Mouse (Mus musculus) T-cell, adult 2 months (primary cell): Measurements from ENCODE around the gene Coa5.

ENCODE experiments used
- DNase-seq: peaks from one replicate; pipeline ENCODE4 v3.0.0; 2022; ENCODE audit warnings: low spot score

Gene Coa5

GRCm38 (mm10) chr1:37430297-37430840 lies 466 bp upstream of the Coa5 start:
- no peak for DNase-seq

- DNase-seq: no peak
These were observed 992 bp downstream of the Coa5 start for GRCm38 (mm10) chr1:37428911-37429310.

GRCm38 (mm10) chr1:37427144-37427875 lies 2.6 kb downstream of the Coa5 start:
- DNase-seq: no peak

GRCm38 (mm10) chr1:37419420-37419819 lies 10.5 kb downstream of the Coa5 start:
- DNase-seq: peak; percentile 87

- no peak for DNase-seq
These were observed 14.5 kb downstream of the Coa5 start for GRCm38 (mm10) chr1:37415394-37415793.

GRCm38 (mm10) chr1:37409647-37410046 lies 20.3 kb downstream of the Coa5 start:
- DNase-seq: no peak

- no peak for DNase-seq
These were observed 21.2 kb downstream of the Coa5 start for GRCm38 (mm10) chr1:37408678-37409077.

- no peak for DNase-seq
These were observed 21.8 kb downstream of the Coa5 start for GRCm38 (mm10) chr1:37408059-37408458.

- no peak for DNase-seq
These were observed 22.7 kb downstream of the Coa5 start for GRCm38 (mm10) chr1:37407228-37407627.

- DNase-seq: no peak
These were observed 24.8 kb downstream of the Coa5 start for GRCm38 (mm10) chr1:37405137-37405536.

- DNase-seq: peak; percentile 53
These were observed 28.2 kb downstream of the Coa5 start for GRCm38 (mm10) chr1:37401687-37402086.

- no peak for DNase-seq
These were observed 30.2 kb downstream of the Coa5 start for GRCm38 (mm10) chr1:37399734-37400133.

- no peak for DNase-seq
These were observed 30.9 kb downstream of the Coa5 start for GRCm38 (mm10) chr1:37398961-37399360.

GRCm38 (mm10) chr1:37396481-37396880 lies 33.4 kb downstream of the Coa5 start:
- no peak for DNase-seq

GRCm38 (mm10) chr1:37393174-37393573 lies 36.7 kb downstream of the Coa5 start:
- no peak for DNase-seq

GRCm38 (mm10) chr1:37386448-37386971 lies 43.4 kb downstream of the Coa5 start:
- DNase-seq: no peak

- DNase-seq: no peak
These were observed 45.6 kb downstream of the Coa5 start for GRCm38 (mm10) chr1:37384304-37384703.

- no peak for DNase-seq
These were observed 49.0 kb downstream of the Coa5 start for GRCm38 (mm10) chr1:37380913-37381312.

GRCm38 (mm10) chr1:37379536-37379935 lies 50.4 kb downstream of the Coa5 start:
- DNase-seq: no peak

- DNase-seq: no peak
These were observed 51.8 kb downstream of the Coa5 start for GRCm38 (mm10) chr1:37378095-37378494.

GRCm38 (mm10) chr1:37376751-37377150 lies 53.2 kb downstream of the Coa5 start:
- DNase-seq: no peak

- DNase-seq: no peak
These were observed 53.7 kb downstream of the Coa5 start for GRCm38 (mm10) chr1:37376177-37376576.

GRCm38 (mm10) chr1:37368768-37369385 lies 61.0 kb downstream of the Coa5 start:
- DNase-seq: no peak
